Mouse (Mus musculus) liver, embryonic 14.5 days (tissue): ENCODE measurements around the gene Gzmm. TPM values are rescaled to one million over a fixed set of nuclear protein-coding genes. Genes with fewer than 3 reads are reported as not detected.

Experiments used
- ATAC-seq: fragments of 200-750 bp; cut with Nextera tagmentation; 2 replicates; pipeline ENCODE4 v1.8.0; 2017; ENCODE audit warnings: moderate number of reproducible peaks, mild to moderate bottlenecking, moderate library complexity; ENCODE audit not compliant: insufficient read depth
- DNase-seq, 3 experiments: peaks; one replicate each; pipeline ENCODE4 v3.0.0-alpha.2; 2012 to 2013; ENCODE audit warnings: low read depth in 3 of 3, low spot score in 3 of 3
- H3K27ac ChIP-seq: fragments of 300-500 bp; sonication (generic); 2 replicates; pipeline ENCODE4 v1.5.1; 2014; ENCODE audit warnings: moderate library complexity, mild to moderate bottlenecking, control low read depth, inconsistent platforms
- H3K27me3 ChIP-seq: fragments of 300-500 bp; sonication (generic); 2 replicates; pipeline ENCODE4 v1.6.1; 2014; ENCODE audit warnings: mild to moderate bottlenecking, low read length, moderate library complexity; ENCODE audit not compliant: control insufficient read depth, insufficient read depth
- H3K36me3 ChIP-seq: fragments of 300-500 bp; sonication (generic); replicated peaks from 2 replicates; pipeline ENCODE4 v1.6.1; 2014; ENCODE audit warnings: low read depth; ENCODE audit not compliant: control insufficient read depth, insufficient read depth
- H3K4me1 ChIP-seq, 2 experiments: fragments of 200-500 bp in 1 of 2; fragments of 300-500 bp in 1 of 2; sonication (generic) in 1 of 2; replicated peaks; 2 replicates each; pipeline ENCODE4 v1.6.1; 2012 to 2014; ENCODE audit warnings: antibody characterized with exemption in 1 of 2, inconsistent platforms in 1 of 2, low read length in 1 of 2; ENCODE audit not compliant: control insufficient read depth in 2 of 2, insufficient read depth in 2 of 2
- H3K4me2 ChIP-seq: fragments of 300-500 bp; sonication (generic); 2 replicates; pipeline ENCODE4 v1.6.1; 2014; ENCODE audit warnings: low read depth, mild to moderate bottlenecking, control low read depth, moderate library complexity
- H3K4me3 ChIP-seq, 2 experiments: fragments of 200-500 bp in 1 of 2; fragments of 300-500 bp in 1 of 2; sonication (generic) in 1 of 2; 2 replicates each; pipeline ENCODE4 v1.5.1; 2012 to 2014; ENCODE audit warnings: low read depth in 2 of 2, low read length in 2 of 2, mild to moderate bottlenecking in 2 of 2, control low read depth in 1 of 2, inconsistent platforms in 1 of 2, moderate library complexity in 1 of 2; ENCODE audit not compliant: insufficient read depth in 1 of 2
- H3K9ac ChIP-seq: fragments of 300-500 bp; sonication (generic); replicated peaks from 2 replicates; pipeline ENCODE4 v1.6.1; 2014; ENCODE audit warnings: mild to moderate bottlenecking, control low read depth, moderate library complexity
- H3K9me3 ChIP-seq: fragments of 300-500 bp; sonication (generic); 2 replicates; pipeline ENCODE4 v1.6.1; 2016; ENCODE audit warnings: low read length, mixed read lengths; ENCODE audit not compliant: control insufficient read depth
- CTCF ChIP-seq: IDR thresholded peaks from 2 replicates; pipeline ENCODE4 v1.5.1; 2016; ENCODE audit warnings: antibody characterized with exemption, low read depth, control low read depth
- EP300 ChIP-seq: IDR thresholded peaks from 2 replicates; pipeline ENCODE4 v1.6.1; 2016; ENCODE audit warnings: antibody characterized with exemption, low read depth
- WGBS: fragments of 180-500 bp; shearing (Covaris S2); extraction: QIAGEN DNeasy Blood & Tissue Kit; methylation state at CpG from one replicate; pipeline ENCODE4 v1.1.7; 2014; ENCODE audit not compliant: insufficient replicate concordance; 5-methylcytosine and 5-hydroxymethylcytosine counted together
- polyA plus RNA-seq, 2 experiments: library from polyadenylated mRNA; depleted of rRNA in 1 of 2; stranded (reverse) in 1 of 2; unstranded in 1 of 2; fragments of >200 nt; fragmentation: Nextera tagmentation in 1 of 2; extraction: Ambion mirVana in 1 of 2; gene quantifications; 2 replicates each; pipeline versions ENCODE4 v1.2.1 to v1.2.3; 2012 to 2014

Gene Gzmm
- polyA plus RNA-seq, 2 experiments: 0.13 TPM; not detected in 1

- H3K9ac ChIP-seq: no peak overlapping the region
- no peaks in the 10 kb centered on the region for H3K36me3 ChIP-seq
- TF ChIP-seq EP300 (no peak), CTCF (peak; percentile 99)
- H3K9me3 ChIP-seq: no peaks in the 10 kb centered on the region; the same call in 1 of the 2 replicates
- DNase-seq: peak in 1 of 3 experiments; percentile 62
- peak; percentile 53; the same call in 1 of the 2 replicates for ATAC-seq
- 53% methylated on average over 13 of the region's 13 CpGs for WGBS
- H3K27me3 ChIP-seq: no peaks in the 10 kb centered on the region
- peaks cover 0 to 9% of the 10 kb centered on the region in 2 experiments; a peak in 2 of 4 replicates for H3K4me1 ChIP-seq
- no peak overlapping the region for H3K27ac ChIP-seq
- no peak overlapping the region for H3K4me2 ChIP-seq
- H3K4me3 ChIP-seq: no peak overlapping the region
Measured at GRCm38 (mm10) chr10:79695231-79696128, 6.7 kb downstream of the Gzmm start.

- TF ChIP-seq EP300: no peak
- no peak for TF ChIP-seq CTCF
- no peaks in the 10 kb centered on the region for H3K36me3 ChIP-seq
- no peak overlapping the region for H3K4me3 ChIP-seq
- no peak for DNase-seq
- ATAC-seq: no peak
- no peak overlapping the region for H3K9ac ChIP-seq
- H3K4me2 ChIP-seq: no peak overlapping the region
- no peaks in the 10 kb centered on the region for H3K27me3 ChIP-seq
- H3K4me1 ChIP-seq: peaks cover 0 to 15% of the 10 kb centered on the region in 2 experiments; a peak in 2 of 4 replicates
- WGBS: 58% methylated on average over 9 of the region's 9 CpGs
- no peak overlapping the region for H3K27ac ChIP-seq
- H3K9me3 ChIP-seq: no peaks in the 10 kb centered on the region; the same call in 1 of the 2 replicates
Measured at GRCm38 (mm10) chr10:79696129-79696651, 7.4 kb downstream of the Gzmm start.

GRCm38 (mm10) chr10:79697916-79698315 is 9.1 kb downstream of the Gzmm start:
- no peak for ATAC-seq
- H3K36me3 ChIP-seq: no peaks in the 10 kb centered on the region

GRCm38 (mm10) chr10:79698459-79698858 is 9.6 kb downstream of the Gzmm start:
- no peak overlapping the region for H3K4me2 ChIP-seq
- ATAC-seq (no peak), DNase-seq (no peak)
- H3K9ac ChIP-seq: no peak overlapping the region
- H3K9me3 ChIP-seq: no peaks in the 10 kb centered on the region
- no peaks in the 10 kb centered on the region for H3K27me3 ChIP-seq
- H3K36me3 ChIP-seq: no peaks in the 10 kb centered on the region
- H3K4me1 ChIP-seq: peaks cover 0 to 22% of the 10 kb centered on the region in 2 experiments; a peak in 3 of 4 replicates
- H3K4me3 ChIP-seq: no peak overlapping the region
- no peak for TF ChIP-seq CTCF
- no peak for TF ChIP-seq EP300
- 70% methylated on average over 6 of the region's 6 CpGs for WGBS
- no peak overlapping the region for H3K27ac ChIP-seq

More at GRCm38 (mm10) chr10:79697916-79698315, 9.1 kb downstream of the Gzmm start:
- H3K4me3 ChIP-seq: no peak overlapping the region
- no peaks in the 10 kb centered on the region for H3K27me3 ChIP-seq
- no peak overlapping the region for H3K27ac ChIP-seq
- H3K4me1 ChIP-seq: peaks cover 0 to 22% of the 10 kb centered on the region in 2 experiments; a peak in 2 of 4 replicates
- no peak overlapping the region for H3K4me2 ChIP-seq
- H3K9me3 ChIP-seq: no peaks in the 10 kb centered on the region
- WGBS: 34% methylated on average over 6 of the region's 6 CpGs
- TF ChIP-seq EP300: no peak
- TF ChIP-seq CTCF: no peak
- no peak for DNase-seq
- H3K9ac ChIP-seq: no peak overlapping the region

- 45% methylated on average over 7 of the region's 7 CpGs for WGBS
- Histone ChIP-seq H3K4me1 (peaks cover 4 to 25% of the 10 kb centered on the region in 2 experiments), H3K4me3 (no peak overlapping the region), H3K4me2 (no peak overlapping the region), H3K9me3 (no peaks in the 10 kb centered on the region), H3K36me3 (no peaks in the 10 kb centered on the region), H3K27ac (no peak overlapping the region), H3K27me3 (no peaks in the 10 kb centered on the region), H3K9ac (no peak overlapping the region)
- TF ChIP-seq EP300: no peak
- no peak for DNase-seq
- no peak for ATAC-seq
Measured at GRCm38 (mm10) chr10:79700676-79701075, 11.9 kb downstream of the Gzmm start.
